Mouse (Mus musculus): ENCODE results near the gene 6330403K07Rik. TPM values are rescaled to one million over a fixed set of nuclear protein-coding genes. Genes with fewer than 3 reads are reported as not detected.

Gene 6330403K07Rik
- polyA plus RNA-seq, 1 experiment, result 17.6 TPM

DNA sequence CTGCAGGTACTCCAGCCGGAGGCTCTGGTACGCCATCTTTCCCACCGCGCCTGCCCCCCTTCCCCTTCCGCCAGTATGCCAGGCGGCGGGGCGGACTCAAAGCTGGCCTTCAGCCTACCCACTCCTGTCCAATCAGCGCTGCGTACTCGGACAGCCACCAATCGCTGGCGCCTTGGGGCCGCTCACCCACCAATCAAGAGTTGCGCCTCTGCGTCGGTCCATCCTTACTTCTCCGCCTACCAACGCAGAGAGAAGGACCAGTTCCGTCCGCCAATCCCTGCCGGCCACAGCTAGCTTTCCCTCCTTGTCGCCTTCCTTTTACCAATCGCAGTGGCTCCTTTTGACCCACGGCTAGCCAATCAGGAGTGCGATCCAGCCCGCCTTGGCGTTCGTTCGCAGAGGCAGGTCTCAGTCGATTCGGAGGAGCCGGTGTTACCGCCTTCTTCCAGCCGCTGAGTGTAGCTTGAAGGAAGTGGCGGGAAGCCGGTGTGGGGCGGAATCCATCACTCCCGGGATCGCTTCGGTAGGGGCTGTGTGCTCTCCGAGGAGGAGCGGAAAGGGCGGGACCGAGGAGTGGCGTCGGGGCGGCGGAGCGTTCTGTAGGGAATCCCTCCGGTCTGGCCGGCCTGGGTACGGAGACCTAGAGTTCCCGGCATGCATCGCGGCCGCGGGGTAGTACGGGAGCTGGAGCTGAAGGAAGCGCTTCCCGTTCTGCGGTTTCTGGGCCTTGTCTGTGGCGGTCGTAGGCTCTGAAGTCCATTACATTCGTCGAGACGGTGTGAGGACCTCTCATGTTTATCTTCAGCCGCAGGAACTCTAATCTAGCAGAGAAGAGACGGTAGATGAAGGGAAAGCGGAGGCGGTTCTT, 13.9 kb downstream of the 6330403K07Rik start, which contains the start of the genes Mis12 and Derl2:
Mis12 (plus strand) TSS at position 411 of the 868 bp plus-strand sequence.
Derl2 (minus strand) TSS at position 641 of the 868 bp plus-strand sequence.
- Histone ChIP-seq H3K4me3 (ENCODE audit: insufficient read depth, low read length) (peak within 1 kb of the TSS; percentile 87), H3K27ac (ENCODE audit: insufficient read depth, low read length) (peak within 1 kb of the TSS; percentile 74), H3K4me1 (ENCODE audit: control insufficient read depth, insufficient read depth, low read length) (no peaks in the 10 kb centered on the region; the same call in 1 of the 2 replicates)
- peak; percentile 85 for TF ChIP-seq POLR2A (IDR thresholded peaks at IDR 0.05; ENCODE audit: low read depth, low read length)
- no peak for TF ChIP-seq CTCF (IDR thresholded peaks at IDR 0.05; ENCODE audit: borderline replicate concordance, insufficient read depth, low read length)

- no peaks in the 10 kb centered on the region; the same call in 1 of the 2 replicates for H3K4me1 ChIP-seq (ENCODE audit: control insufficient read depth, insufficient read depth, low read length)
- TF ChIP-seq POLR2A (IDR thresholded peaks at IDR 0.05; ENCODE audit: low read depth, low read length) (peak; percentile 13; the same call in 1 of the 2 replicates), CTCF (IDR thresholded peaks at IDR 0.05; ENCODE audit: borderline replicate concordance, insufficient read depth, low read length) (no peak)
- peak overlapping the region; percentile 87 for H3K4me3 ChIP-seq (ENCODE audit: insufficient read depth, low read length)
- H3K27ac ChIP-seq (ENCODE audit: insufficient read depth, low read length), result peak overlapping the region; percentile 45; the same call in 1 of the 2 replicates
Observed at GRCm38 (mm10) chr11:71018416-71019200, 14.7 kb downstream of the 6330403K07Rik start.

- no peak overlapping the region for H3K4me3 ChIP-seq (ENCODE audit: insufficient read depth, low read length)
- H3K4me1 ChIP-seq (ENCODE audit: control insufficient read depth, insufficient read depth, low read length), result no peaks in the 10 kb centered on the region; the same call in 1 of the 2 replicates
- no peak for TF ChIP-seq CTCF (IDR thresholded peaks at IDR 0.05; ENCODE audit: borderline replicate concordance, insufficient read depth, low read length)
- H3K27ac ChIP-seq (ENCODE audit: insufficient read depth, low read length), result no peak overlapping the region
Observed at GRCm38 (mm10) chr11:71017051-71017450, 16.3 kb downstream of the 6330403K07Rik start.

GRCm38 (mm10) chr11:71012743-71013142, 20.6 kb downstream of the 6330403K07Rik start:
- H3K4me3 ChIP-seq (ENCODE audit: insufficient read depth, low read length), result no peak overlapping the region
- H3K4me1 ChIP-seq (ENCODE audit: control insufficient read depth, insufficient read depth, low read length), result no peaks in the 10 kb centered on the region; the same call in 1 of the 2 replicates
- no peak overlapping the region for H3K27ac ChIP-seq (ENCODE audit: insufficient read depth, low read length)
- no peak for TF ChIP-seq POLR2A (IDR thresholded peaks at IDR 0.05; ENCODE audit: low read depth, low read length)
- no peak for TF ChIP-seq CTCF (IDR thresholded peaks at IDR 0.05; ENCODE audit: borderline replicate concordance, insufficient read depth, low read length)

GRCm38 (mm10) chr11:71008321-71008720, 25.0 kb downstream of the 6330403K07Rik start:
- no peak for TF ChIP-seq CTCF (IDR thresholded peaks at IDR 0.05; ENCODE audit: borderline replicate concordance, insufficient read depth, low read length)
- no peak for TF ChIP-seq POLR2A (IDR thresholded peaks at IDR 0.05; ENCODE audit: low read depth, low read length)
- no peak overlapping the region for H3K4me3 ChIP-seq (ENCODE audit: insufficient read depth, low read length)

DNA sequence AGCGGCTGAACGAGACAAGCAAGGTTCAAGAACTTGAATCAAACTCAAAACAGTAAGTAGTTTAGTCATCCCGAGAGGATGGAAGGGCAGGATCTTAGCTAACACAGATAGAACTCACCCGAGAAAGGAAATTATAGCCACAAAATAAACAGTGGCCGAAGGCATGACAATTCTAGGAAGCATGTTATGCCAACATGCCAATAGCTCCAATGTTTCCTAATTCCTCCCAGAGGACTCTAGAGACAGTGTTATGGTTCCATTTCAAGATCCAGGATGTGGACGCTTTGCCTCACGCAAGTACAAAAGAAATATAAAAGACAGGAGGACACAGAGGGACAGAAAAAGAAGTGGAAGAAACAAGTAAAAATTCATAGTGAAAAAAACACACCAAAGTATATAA, 25.5 kb downstream of the 6330403K07Rik start:
- Histone ChIP-seq H3K27ac (ENCODE audit: insufficient read depth, low read length) (no peak overlapping the region), H3K4me3 (ENCODE audit: insufficient read depth, low read length) (no peak overlapping the region), H3K4me1 (ENCODE audit: control insufficient read depth, insufficient read depth, low read length) (peaks cover 4% of the 10 kb centered on the region; the same call in 1 of the 2 replicates)
- TF ChIP-seq CTCF (IDR thresholded peaks at IDR 0.05; ENCODE audit: borderline replicate concordance, insufficient read depth, low read length), result no peak
- no peak for TF ChIP-seq POLR2A (IDR thresholded peaks at IDR 0.05; ENCODE audit: low read depth, low read length)

More at GRCm38 (mm10) chr11:71008321-71008720, 25.0 kb downstream of the 6330403K07Rik start:
- H3K4me1 ChIP-seq (ENCODE audit: control insufficient read depth, insufficient read depth, low read length), result no peaks in the 10 kb centered on the region
- no peak overlapping the region for H3K27ac ChIP-seq (ENCODE audit: insufficient read depth, low read length)

GRCm38 (mm10) chr11:71007026-71007425, 26.3 kb downstream of the 6330403K07Rik start:
- no peak overlapping the region for H3K4me3 ChIP-seq (ENCODE audit: insufficient read depth, low read length)
- TF ChIP-seq CTCF (IDR thresholded peaks at IDR 0.05; ENCODE audit: borderline replicate concordance, insufficient read depth, low read length), result no peak
- TF ChIP-seq POLR2A (IDR thresholded peaks at IDR 0.05; ENCODE audit: low read depth, low read length), result no peak
- H3K4me1 ChIP-seq (ENCODE audit: control insufficient read depth, insufficient read depth, low read length), result peaks cover 9% of the 10 kb centered on the region
- no peak overlapping the region for H3K27ac ChIP-seq (ENCODE audit: insufficient read depth, low read length)

- no peak for TF ChIP-seq POLR2A (IDR thresholded peaks at IDR 0.05; ENCODE audit: low read depth, low read length)
- no peak for TF ChIP-seq CTCF (IDR thresholded peaks at IDR 0.05; ENCODE audit: borderline replicate concordance, insufficient read depth, low read length)
- no peak overlapping the region for H3K4me3 ChIP-seq (ENCODE audit: insufficient read depth, low read length)
- H3K27ac ChIP-seq (ENCODE audit: insufficient read depth, low read length), result no peak overlapping the region
- peaks cover 9% of the 10 kb centered on the region for H3K4me1 ChIP-seq (ENCODE audit: control insufficient read depth, insufficient read depth, low read length)
Observed at GRCm38 (mm10) chr11:71005046-71005445, 28.3 kb downstream of the 6330403K07Rik start.

- no peak for TF ChIP-seq CTCF (IDR thresholded peaks at IDR 0.05; ENCODE audit: borderline replicate concordance, insufficient read depth, low read length)
- peak; percentile 63 for TF ChIP-seq POLR2A (IDR thresholded peaks at IDR 0.05; ENCODE audit: low read depth, low read length)
- H3K4me3 ChIP-seq (ENCODE audit: insufficient read depth, low read length), result peak within 1 kb of the TSS; percentile 95
- peaks cover 9% of the 10 kb centered on the region for H3K4me1 ChIP-seq (ENCODE audit: control insufficient read depth, insufficient read depth, low read length)
- H3K27ac ChIP-seq (ENCODE audit: insufficient read depth, low read length), result peak within 1 kb of the TSS; percentile 77
Observed at GRCm38 (mm10) chr11:71004316-71004773, 29.0 kb downstream of the 6330403K07Rik start, which contains the start of gene Dhx33. Gene Dhx33, minus strand, starts transcription at chr11:71004437.
